Mouse (Mus musculus): ENCODE measurements at regions not wholly inside any gene's neighbourhood (a gene's known extent, or its start where the extent isn't known, plus 50 kb on each side); places are given as distances from the start of the nearest gene placed in this dataset.

GRCm38 (mm10) chr2:30725186-30725585 lies 78.3 kb downstream of the 1700001O22Rik start:
- Histone ChIP-seq H3K9ac (ENCODE audit: low read depth, low read length, severe bottlenecking) (peak overlapping the region; percentile 43), H3K9me3 (ENCODE audit: control insufficient read depth, low read length) (no peaks in the 10 kb centered on the region), H3K4me1 (ENCODE audit: control insufficient read depth, insufficient read depth, low read length) (peaks cover 53% of the 10 kb centered on the region), H3K4me2 (replicated peaks; ENCODE audit: low read depth, low read length, severe bottlenecking) (peak overlapping the region; percentile 28), H3K27ac (replicated peaks; ENCODE audit: low read depth, low read length) (0 out of 2 replicates have a peak overlapping the region, but pooled peaks have one; percentile 33), H3K27me3 (ENCODE audit: control insufficient read depth, insufficient read depth, low read length) (no peaks in the 10 kb centered on the region), H3K36me3 (ENCODE audit: control insufficient read depth, insufficient read depth, low read length) (no peaks in the 10 kb centered on the region), H3K4me3 (replicated peaks; ENCODE audit: low read length) (no peak overlapping the region; the same call in 1 of the 2 replicates)
- DNase-seq (ENCODE audit: low spot score) (no peak), ATAC-seq (ENCODE audit: low FRiP score, low read depth) (no peak)
- no peak for TF ChIP-seq POLR2A (IDR thresholded peaks at IDR 0.05; ENCODE audit: borderline replicate concordance, extremely low read depth, insufficient read depth, insufficient read length)
- 45% methylated on average over 10 of the region's 10 CpGs for WGBS

- DNase-seq (ENCODE audit: low spot score), result no peak
Observed at GRCm38 (mm10) chr2:30724521-30724920, 78.9 kb downstream of the 1700001O22Rik start.

GRCm38 (mm10) chr2:30723059-30723587 lies 80.3 kb downstream of the 1700001O22Rik start:
- ATAC-seq (ENCODE audit: low FRiP score, low read depth), result no peak
- Histone ChIP-seq H3K9ac (ENCODE audit: low read depth, low read length, severe bottlenecking) (0 out of 2 replicates have a peak overlapping the region, but pooled peaks have one; percentile 34), H3K9me3 (ENCODE audit: control insufficient read depth, low read length) (no peaks in the 10 kb centered on the region), H3K36me3 (ENCODE audit: control insufficient read depth, insufficient read depth, low read length) (no peaks in the 10 kb centered on the region), H3K4me1 (ENCODE audit: control insufficient read depth, insufficient read depth, low read length) (peaks cover 69% of the 10 kb centered on the region), H3K27ac (replicated peaks; ENCODE audit: low read depth, low read length) (peak overlapping the region; percentile 97), H3K4me3 (replicated peaks; ENCODE audit: low read length) (no peak overlapping the region), H3K27me3 (ENCODE audit: control insufficient read depth, insufficient read depth, low read length) (no peaks in the 10 kb centered on the region), H3K4me2 (replicated peaks; ENCODE audit: low read depth, low read length, severe bottlenecking) (no peak overlapping the region)
- DNase-seq (ENCODE audit: low spot score), result no peak
- TF ChIP-seq POLR2A (IDR thresholded peaks at IDR 0.05; ENCODE audit: borderline replicate concordance, extremely low read depth, insufficient read depth, insufficient read length), result no peak
- 13% methylated on average over 10 of the region's 10 CpGs for WGBS

More at GRCm38 (mm10) chr2:30724521-30724920, 78.9 kb downstream of the 1700001O22Rik start:
- Histone ChIP-seq H3K9ac (ENCODE audit: low read depth, low read length, severe bottlenecking) (no peak overlapping the region), H3K27ac (replicated peaks; ENCODE audit: low read depth, low read length) (0 out of 2 replicates have a peak overlapping the region, but pooled peaks have one; percentile 26), H3K4me2 (replicated peaks; ENCODE audit: low read depth, low read length, severe bottlenecking) (no peak overlapping the region), H3K36me3 (ENCODE audit: control insufficient read depth, insufficient read depth, low read length) (no peaks in the 10 kb centered on the region), H3K4me3 (replicated peaks; ENCODE audit: low read length) (no peak overlapping the region), H3K4me1 (ENCODE audit: control insufficient read depth, insufficient read depth, low read length) (peaks cover 60% of the 10 kb centered on the region), H3K9me3 (ENCODE audit: control insufficient read depth, low read length) (no peaks in the 10 kb centered on the region), H3K27me3 (ENCODE audit: control insufficient read depth, insufficient read depth, low read length) (no peaks in the 10 kb centered on the region)
- ATAC-seq (ENCODE audit: low FRiP score, low read depth), result no peak
- TF ChIP-seq POLR2A (IDR thresholded peaks at IDR 0.05; ENCODE audit: borderline replicate concordance, extremely low read depth, insufficient read depth, insufficient read length), result no peak

GRCm38 (mm10) chr2:30722263-30723050 lies 81.0 kb downstream of the 1700001O22Rik start:
- Histone ChIP-seq H3K9ac (ENCODE audit: low read depth, low read length, severe bottlenecking) (peak overlapping the region; percentile 34), H3K4me2 (replicated peaks; ENCODE audit: low read depth, low read length, severe bottlenecking) (no peak overlapping the region), H3K27ac (replicated peaks; ENCODE audit: low read depth, low read length) (peak overlapping the region; percentile 97), H3K36me3 (ENCODE audit: control insufficient read depth, insufficient read depth, low read length) (no peaks in the 10 kb centered on the region), H3K4me1 (ENCODE audit: control insufficient read depth, insufficient read depth, low read length) (peaks cover 76% of the 10 kb centered on the region), H3K9me3 (ENCODE audit: control insufficient read depth, low read length) (no peaks in the 10 kb centered on the region), H3K27me3 (ENCODE audit: control insufficient read depth, insufficient read depth, low read length) (no peaks in the 10 kb centered on the region), H3K4me3 (replicated peaks; ENCODE audit: low read length) (no peak overlapping the region)
- no peak for TF ChIP-seq POLR2A (IDR thresholded peaks at IDR 0.05; ENCODE audit: borderline replicate concordance, extremely low read depth, insufficient read depth, insufficient read length)
- WGBS, result 23% methylated on average over 7 of the region's 7 CpGs
- ATAC-seq (ENCODE audit: low FRiP score, low read depth) (no peak), DNase-seq (ENCODE audit: low spot score) (no peak)

DNA sequence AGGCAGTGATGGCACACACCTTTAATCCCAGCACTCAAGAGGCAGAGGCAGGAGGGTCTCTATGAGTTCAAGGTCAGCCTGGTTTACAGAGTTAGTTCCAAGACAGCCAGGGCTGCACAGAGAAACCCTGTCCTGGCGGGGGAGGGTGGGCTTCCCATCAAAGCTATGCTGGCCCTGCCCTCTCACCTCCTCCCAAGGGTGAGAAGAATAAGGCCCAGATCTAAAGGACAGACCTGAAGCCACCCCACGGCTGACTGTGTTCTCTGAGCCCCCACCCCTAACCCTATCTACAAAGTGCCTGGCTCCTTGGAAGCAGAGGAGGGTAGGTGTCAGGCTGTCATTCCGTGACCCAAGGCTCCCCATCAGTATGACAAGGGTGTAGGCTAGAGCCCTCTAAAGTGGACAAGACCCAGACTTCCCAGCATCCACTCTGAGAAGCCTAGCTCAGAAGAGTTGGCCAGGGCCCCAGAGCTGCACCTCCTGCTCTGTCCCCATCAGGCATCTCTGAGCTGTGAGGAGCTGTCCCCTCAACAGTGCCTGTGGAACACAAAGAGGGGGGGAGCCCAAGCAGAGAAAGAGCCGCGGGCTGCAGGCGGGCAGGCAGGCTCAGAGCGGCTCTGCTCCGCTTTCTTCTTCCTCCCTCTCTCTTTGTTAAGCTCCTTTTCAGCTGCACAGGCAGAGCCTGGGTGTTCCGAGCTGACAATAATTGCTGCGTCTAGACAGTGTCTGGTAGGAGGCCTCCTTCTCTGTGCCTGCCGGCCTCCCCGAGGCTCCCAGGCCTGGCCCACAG lies 81.8 kb downstream of the 1700001O22Rik start:
- Histone ChIP-seq H3K4me1 (ENCODE audit: control insufficient read depth, insufficient read depth, low read length) (peaks cover 83% of the 10 kb centered on the region), H3K27me3 (ENCODE audit: control insufficient read depth, insufficient read depth, low read length) (no peaks in the 10 kb centered on the region), H3K36me3 (ENCODE audit: control insufficient read depth, insufficient read depth, low read length) (no peaks in the 10 kb centered on the region), H3K4me2 (replicated peaks; ENCODE audit: low read depth, low read length, severe bottlenecking) (no peak overlapping the region), H3K9ac (ENCODE audit: low read depth, low read length, severe bottlenecking) (peak overlapping the region; percentile 34), H3K9me3 (ENCODE audit: control insufficient read depth, low read length) (no peaks in the 10 kb centered on the region), H3K4me3 (replicated peaks; ENCODE audit: low read length) (no peak overlapping the region), H3K27ac (replicated peaks; ENCODE audit: low read depth, low read length) (peak overlapping the region; percentile 97)
- no peak for TF ChIP-seq POLR2A (IDR thresholded peaks at IDR 0.05; ENCODE audit: borderline replicate concordance, extremely low read depth, insufficient read depth, insufficient read length)
- DNase-seq (ENCODE audit: low spot score), result peak; percentile 70
- peak; percentile 14; the same call in 1 of the 2 replicates for ATAC-seq (ENCODE audit: low FRiP score, low read depth)
- WGBS, result 14% methylated on average over 12 of the region's 12 CpGs

All from limb, embryonic 14.5 days (tissue).